Mouse (Mus musculus): Measurements from ENCODE around the gene Sorcs2. TPM values are rescaled to one million over a fixed set of nuclear protein-coding genes. Genes with fewer than 3 reads are reported as not detected.

Gene Sorcs2
- polyA plus RNA-seq, 1 experiment from 2014 or later, result 11.5 TPM

- ATAC-seq (ENCODE audit: low FRiP score) (no peak), DNase-seq (ENCODE audit: low spot score) (no peak)
- peaks cover 17% of the 10 kb centered on the region; the same call in 1 of the 2 replicates for H3K4me1 ChIP-seq (replicated peaks; ENCODE audit: control insufficient read depth, insufficient read depth, low read length)
- H3K36me3 ChIP-seq (replicated peaks; ENCODE audit: control insufficient read depth, insufficient read depth), result no peaks in the 10 kb centered on the region
- H3K27ac ChIP-seq, result no peak overlapping the region
- no peaks in the 10 kb centered on the region for H3K27me3 ChIP-seq (ENCODE audit: control insufficient read depth, insufficient read depth, low read length)
- 59% methylated on average over 2 of the region's 2 CpGs for WGBS
- H3K4me2 ChIP-seq (replicated peaks), result no peak overlapping the region
- H3K4me3 ChIP-seq (replicated peaks; ENCODE audit: low read length), result no peak overlapping the region
- H3K9me3 ChIP-seq (ENCODE audit: control insufficient read depth, low read length), result no peaks in the 10 kb centered on the region
- no peak overlapping the region for H3K9ac ChIP-seq
Observed at GRCm38 (mm10) chr5:36129661-36130060, 268.3 kb downstream of the Sorcs2 start.

- 50% methylated on average over 3 of the region's 3 CpGs for WGBS
Observed at GRCm38 (mm10) chr5:36128513-36128912, 269.4 kb downstream of the Sorcs2 start.

GRCm38 (mm10) chr5:36124993-36125392, 272.9 kb downstream of the Sorcs2 start:
- peaks cover 14% of the 10 kb centered on the region for H3K4me1 ChIP-seq (replicated peaks; ENCODE audit: control insufficient read depth, insufficient read depth, low read length)

More at GRCm38 (mm10) chr5:36128513-36128912, 269.4 kb downstream of the Sorcs2 start:
- no peaks in the 10 kb centered on the region for H3K36me3 ChIP-seq (replicated peaks; ENCODE audit: control insufficient read depth, insufficient read depth)
- no peak overlapping the region for H3K4me3 ChIP-seq (replicated peaks; ENCODE audit: low read length)
- H3K9me3 ChIP-seq (ENCODE audit: control insufficient read depth, low read length), result no peaks in the 10 kb centered on the region
- H3K27me3 ChIP-seq (ENCODE audit: control insufficient read depth, insufficient read depth, low read length), result no peaks in the 10 kb centered on the region
- peaks cover 17% of the 10 kb centered on the region; the same call in 1 of the 2 replicates for H3K4me1 ChIP-seq (replicated peaks; ENCODE audit: control insufficient read depth, insufficient read depth, low read length)
- no peak for ATAC-seq (ENCODE audit: low FRiP score)
- no peak overlapping the region for H3K4me2 ChIP-seq (replicated peaks)
- no peak for DNase-seq (ENCODE audit: low spot score)
- H3K9ac ChIP-seq, result no peak overlapping the region
- H3K27ac ChIP-seq, result no peak overlapping the region

GRCm38 (mm10) chr5:36122987-36123386, 275.0 kb downstream of the Sorcs2 start:
- 81% methylated on average over 10 of the region's 10 CpGs for WGBS
- no peak for ATAC-seq (ENCODE audit: low FRiP score)
- no peak overlapping the region for H3K27ac ChIP-seq
- no peak overlapping the region for H3K9ac ChIP-seq
- H3K4me2 ChIP-seq (replicated peaks), result no peak overlapping the region
- no peak overlapping the region for H3K4me3 ChIP-seq (replicated peaks; ENCODE audit: low read length)
- DNase-seq (ENCODE audit: low spot score), result no peak
- H3K9me3 ChIP-seq (ENCODE audit: control insufficient read depth, low read length), result no peaks in the 10 kb centered on the region
- H3K4me1 ChIP-seq (replicated peaks; ENCODE audit: control insufficient read depth, insufficient read depth, low read length), result peaks cover 19% of the 10 kb centered on the region
- no peaks in the 10 kb centered on the region for H3K36me3 ChIP-seq (replicated peaks; ENCODE audit: control insufficient read depth, insufficient read depth)
- no peaks in the 10 kb centered on the region for H3K27me3 ChIP-seq (ENCODE audit: control insufficient read depth, insufficient read depth, low read length)

More at GRCm38 (mm10) chr5:36124993-36125392, 272.9 kb downstream of the Sorcs2 start:
- no peak overlapping the region for H3K9ac ChIP-seq
- no peaks in the 10 kb centered on the region for H3K9me3 ChIP-seq (ENCODE audit: control insufficient read depth, low read length)
- DNase-seq (ENCODE audit: low spot score), result no peak
- 71% methylated on average over 6 of the region's 6 CpGs for WGBS
- H3K4me3 ChIP-seq (replicated peaks; ENCODE audit: low read length), result no peak overlapping the region
- H3K27ac ChIP-seq, result no peak overlapping the region
- no peak for ATAC-seq (ENCODE audit: low FRiP score)
- H3K4me2 ChIP-seq (replicated peaks), result no peak overlapping the region
- no peaks in the 10 kb centered on the region for H3K36me3 ChIP-seq (replicated peaks; ENCODE audit: control insufficient read depth, insufficient read depth)
- H3K27me3 ChIP-seq (ENCODE audit: control insufficient read depth, insufficient read depth, low read length), result no peaks in the 10 kb centered on the region

- H3K27me3 ChIP-seq (ENCODE audit: control insufficient read depth, insufficient read depth, low read length), result no peaks in the 10 kb centered on the region
- no peak overlapping the region for H3K9ac ChIP-seq
- H3K4me3 ChIP-seq (replicated peaks; ENCODE audit: low read length), result no peak overlapping the region
- no peak overlapping the region for H3K4me2 ChIP-seq (replicated peaks)
- H3K9me3 ChIP-seq (ENCODE audit: control insufficient read depth, low read length), result no peaks in the 10 kb centered on the region
- H3K4me1 ChIP-seq (replicated peaks; ENCODE audit: control insufficient read depth, insufficient read depth, low read length), result peaks cover 30% of the 10 kb centered on the region
- ATAC-seq (ENCODE audit: low FRiP score) (no peak), DNase-seq (ENCODE audit: low spot score) (no peak)
- 16% methylated on average over 3 of the region's 3 CpGs for WGBS
- no peak overlapping the region for H3K27ac ChIP-seq
- no peaks in the 10 kb centered on the region for H3K36me3 ChIP-seq (replicated peaks; ENCODE audit: control insufficient read depth, insufficient read depth)
Observed at GRCm38 (mm10) chr5:36120931-36121341, 277.0 kb downstream of the Sorcs2 start.

GRCm38 (mm10) chr5:36118061-36118460, 279.9 kb downstream of the Sorcs2 start:
- ATAC-seq (ENCODE audit: low FRiP score), result peak; percentile 57
- H3K27me3 ChIP-seq (ENCODE audit: control insufficient read depth, insufficient read depth, low read length), result no peaks in the 10 kb centered on the region
- no peak for DNase-seq (ENCODE audit: low spot score)
- no peak overlapping the region for H3K4me3 ChIP-seq (replicated peaks; ENCODE audit: low read length)
- H3K9me3 ChIP-seq (ENCODE audit: control insufficient read depth, low read length), result no peaks in the 10 kb centered on the region
- no peak overlapping the region for H3K27ac ChIP-seq
- no peaks in the 10 kb centered on the region for H3K36me3 ChIP-seq (replicated peaks; ENCODE audit: control insufficient read depth, insufficient read depth)
- 16% methylated on average over 5 of the region's 5 CpGs for WGBS
- H3K4me1 ChIP-seq (replicated peaks; ENCODE audit: control insufficient read depth, insufficient read depth, low read length), result peaks cover 40% of the 10 kb centered on the region
- no peak overlapping the region for H3K9ac ChIP-seq
- no peak overlapping the region for H3K4me2 ChIP-seq (replicated peaks)

- Histone ChIP-seq H3K27me3 (ENCODE audit: control insufficient read depth, insufficient read depth, low read length) (no peaks in the 10 kb centered on the region), H3K36me3 (replicated peaks; ENCODE audit: control insufficient read depth, insufficient read depth) (no peaks in the 10 kb centered on the region), H3K4me2 (replicated peaks) (no peak overlapping the region), H3K9ac (no peak overlapping the region), H3K4me1 (replicated peaks; ENCODE audit: control insufficient read depth, insufficient read depth, low read length) (peaks cover 33% of the 10 kb centered on the region), H3K27ac (no peak overlapping the region), H3K9me3 (ENCODE audit: control insufficient read depth, low read length) (no peaks in the 10 kb centered on the region), H3K4me3 (replicated peaks; ENCODE audit: low read length) (no peak overlapping the region)
- ATAC-seq (ENCODE audit: low FRiP score) (0 out of 2 replicates have a peak, but pooled peaks have one; percentile 25), DNase-seq (ENCODE audit: low spot score) (no peak)
- 27% methylated on average over 7 of the region's 7 CpGs for WGBS
Observed at GRCm38 (mm10) chr5:36115519-36115918, 282.4 kb downstream of the Sorcs2 start.

GRCm38 (mm10) chr5:36113696-36114095, 284.2 kb downstream of the Sorcs2 start:
- Histone ChIP-seq H3K27ac (no peak overlapping the region), H3K9ac (no peak overlapping the region), H3K4me1 (replicated peaks; ENCODE audit: control insufficient read depth, insufficient read depth, low read length) (peaks cover 27% of the 10 kb centered on the region), H3K9me3 (ENCODE audit: control insufficient read depth, low read length) (no peaks in the 10 kb centered on the region), H3K36me3 (replicated peaks; ENCODE audit: control insufficient read depth, insufficient read depth) (no peaks in the 10 kb centered on the region), H3K4me2 (replicated peaks) (no peak overlapping the region), H3K4me3 (replicated peaks; ENCODE audit: low read length) (no peak overlapping the region), H3K27me3 (ENCODE audit: control insufficient read depth, insufficient read depth, low read length) (no peaks in the 10 kb centered on the region)
- ATAC-seq (ENCODE audit: low FRiP score), result no peak
- DNase-seq (ENCODE audit: low spot score), result no peak
- 93% methylated on average over 2 of the region's 2 CpGs for WGBS

GRCm38 (mm10) chr5:36112696-36113095, 285.2 kb downstream of the Sorcs2 start:
- WGBS, result 76% methylated on average over 6 of the region's 6 CpGs
- peaks cover 17% of the 10 kb centered on the region for H3K4me1 ChIP-seq (replicated peaks; ENCODE audit: control insufficient read depth, insufficient read depth, low read length)
- no peak for ATAC-seq (ENCODE audit: low FRiP score)

GRCm38 (mm10) chr5:36111516-36111915, 286.4 kb downstream of the Sorcs2 start:
- WGBS, result 66% methylated on average over 3 of the region's 3 CpGs
- H3K9ac ChIP-seq, result no peak overlapping the region
- no peak overlapping the region for H3K4me2 ChIP-seq (replicated peaks)
- no peak overlapping the region for H3K4me3 ChIP-seq (replicated peaks; ENCODE audit: low read length)
- no peak overlapping the region for H3K27ac ChIP-seq
- no peaks in the 10 kb centered on the region for H3K9me3 ChIP-seq (ENCODE audit: control insufficient read depth, low read length)
- no peaks in the 10 kb centered on the region for H3K27me3 ChIP-seq (ENCODE audit: control insufficient read depth, insufficient read depth, low read length)
- DNase-seq (ENCODE audit: low spot score) (no peak), ATAC-seq (ENCODE audit: low FRiP score) (no peak)
- H3K4me1 ChIP-seq (replicated peaks; ENCODE audit: control insufficient read depth, insufficient read depth, low read length), result peaks cover 13% of the 10 kb centered on the region; the same call in 1 of the 2 replicates
- H3K36me3 ChIP-seq (replicated peaks; ENCODE audit: control insufficient read depth, insufficient read depth), result no peaks in the 10 kb centered on the region

More at GRCm38 (mm10) chr5:36112696-36113095, 285.2 kb downstream of the Sorcs2 start:
- no peaks in the 10 kb centered on the region for H3K9me3 ChIP-seq (ENCODE audit: control insufficient read depth, low read length)
- no peaks in the 10 kb centered on the region for H3K36me3 ChIP-seq (replicated peaks; ENCODE audit: control insufficient read depth, insufficient read depth)
- H3K27ac ChIP-seq, result no peak overlapping the region
- H3K27me3 ChIP-seq (ENCODE audit: control insufficient read depth, insufficient read depth, low read length), result no peaks in the 10 kb centered on the region
- no peak overlapping the region for H3K4me3 ChIP-seq (replicated peaks; ENCODE audit: low read length)
- no peak overlapping the region for H3K9ac ChIP-seq
- DNase-seq (ENCODE audit: low spot score), result no peak
- H3K4me2 ChIP-seq (replicated peaks), result no peak overlapping the region

Measured in hindbrain, embryonic 14.5 days (tissue).